Mouse (Mus musculus) gastrocnemius, adult 2 months (tissue): ENCODE measurements at regions not wholly inside any gene's neighbourhood (a gene's known extent, or its start where the extent isn't known, plus 50 kb on each side); places are given as distances from the start of the nearest gene placed in this dataset.
A peak's percentile ranks its signal among the peaks of the same experiment; 100 is the strongest.

Experiments used
- DNase-seq: peaks from one replicate; pipeline ENCODE4 v3.0.0; 2022
- H3K27ac ChIP-seq: fragments of 200-600 bp; 2 replicates; pipeline ENCODE4 v1.8.1; 2022; ENCODE audit warnings: mild to moderate bottlenecking
- H3K4me3 ChIP-seq: fragments of 200-600 bp; 2 replicates; pipeline ENCODE4 v1.8.1; 2022; ENCODE audit warnings: mild to moderate bottlenecking, moderate library complexity
- CTCF ChIP-seq: fragments of 200-600 bp; IDR thresholded peaks from 2 replicates; pipeline ENCODE4 v1.8.1; 2022; ENCODE audit warnings: antibody characterized with exemption, mild to moderate bottlenecking, moderate library complexity
- intact Hi-C: fragments of 180-260 bp; cut with DNase I; formaldehyde crosslinking; loops from one replicate; pipeline ENCODE4 v1.15.1; 2025

DNA sequence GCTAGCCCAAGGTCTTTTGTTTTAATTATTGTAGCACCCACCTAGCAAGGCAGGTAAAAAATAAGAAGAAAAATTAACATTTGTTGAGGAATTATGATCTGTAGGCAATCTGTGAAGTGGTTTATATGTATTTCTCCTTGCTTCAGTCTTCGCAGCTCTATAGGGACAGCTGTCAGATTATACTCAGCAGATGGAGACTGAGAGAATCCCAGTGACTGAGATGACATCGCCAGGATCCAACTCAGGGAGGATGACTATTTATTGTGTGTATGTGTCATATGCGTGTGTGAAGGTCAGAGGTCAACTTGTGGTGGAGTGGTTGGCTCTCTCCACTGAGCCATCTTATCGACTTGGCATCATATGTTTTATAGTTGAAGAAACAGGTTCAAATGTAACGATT, 362.0 kb upstream of the Chd6 start:
- TF ChIP-seq CTCF, result no peak
- no peak for DNase-seq
- Histone ChIP-seq H3K27ac (no peak overlapping the region), H3K4me3 (no peak overlapping the region)
- intact Hi-C loops, result no loop called here

- Histone ChIP-seq H3K4me3 (no peak overlapping the region), H3K27ac (no peak overlapping the region)
- intact Hi-C loops, result no loop called here
- no peak for DNase-seq
- TF ChIP-seq CTCF, result peak; percentile 58
Measured at GRCm38 (mm10) chr2:161470025-161470424, 361.1 kb upstream of the Chd6 start.

- DNase-seq, result no peak
- no peak for TF ChIP-seq CTCF
- intact Hi-C loops, result no loop called here
- Histone ChIP-seq H3K27ac (no peak overlapping the region), H3K4me3 (no peak overlapping the region)
Measured at GRCm38 (mm10) chr2:161467035-161467434, 358.2 kb upstream of the Chd6 start.

- intact Hi-C loops, result no loop called here
Measured at GRCm38 (mm10) chr2:161460600-161460999, 351.7 kb upstream of the Chd6 start.

GRCm38 (mm10) chr2:161454466-161454865, 345.6 kb upstream of the Chd6 start:
- no peak for DNase-seq

More at GRCm38 (mm10) chr2:161460600-161460999, 351.7 kb upstream of the Chd6 start:
- no peak for TF ChIP-seq CTCF
- H3K27ac ChIP-seq, result no peak overlapping the region
- H3K4me3 ChIP-seq, result no peak overlapping the region
- DNase-seq, result no peak

DNA sequence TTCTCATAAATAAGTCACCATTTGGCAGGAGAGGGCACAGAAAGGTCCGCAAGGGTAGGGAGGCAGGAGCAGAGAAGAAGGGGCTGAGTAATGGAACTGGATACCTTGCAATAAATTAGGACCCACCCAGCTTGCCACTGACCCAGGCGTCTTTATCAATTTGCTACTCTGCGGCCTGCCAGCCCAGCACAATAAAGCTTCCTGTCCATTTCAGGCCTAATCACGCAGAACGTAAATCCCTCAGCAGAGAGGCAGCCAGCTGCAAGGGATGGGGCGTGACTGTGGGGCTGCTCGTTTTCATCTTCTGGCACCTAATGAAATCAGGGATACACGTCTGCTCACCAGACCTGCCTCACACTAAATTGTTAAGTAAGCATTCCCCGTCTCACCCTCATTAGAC, 324.9 kb upstream of the Chd6 start:
- intact Hi-C loops, result no loop called here
- TF ChIP-seq CTCF, result no peak
- H3K4me3 ChIP-seq, result no peak overlapping the region
- no peak for DNase-seq
- H3K27ac ChIP-seq, result no peak overlapping the region

More at GRCm38 (mm10) chr2:161454466-161454865, 345.6 kb upstream of the Chd6 start:
- intact Hi-C loops, result no loop called here
- no peak overlapping the region for H3K4me3 ChIP-seq
- TF ChIP-seq CTCF, result no peak
- no peak overlapping the region for H3K27ac ChIP-seq

DNA sequence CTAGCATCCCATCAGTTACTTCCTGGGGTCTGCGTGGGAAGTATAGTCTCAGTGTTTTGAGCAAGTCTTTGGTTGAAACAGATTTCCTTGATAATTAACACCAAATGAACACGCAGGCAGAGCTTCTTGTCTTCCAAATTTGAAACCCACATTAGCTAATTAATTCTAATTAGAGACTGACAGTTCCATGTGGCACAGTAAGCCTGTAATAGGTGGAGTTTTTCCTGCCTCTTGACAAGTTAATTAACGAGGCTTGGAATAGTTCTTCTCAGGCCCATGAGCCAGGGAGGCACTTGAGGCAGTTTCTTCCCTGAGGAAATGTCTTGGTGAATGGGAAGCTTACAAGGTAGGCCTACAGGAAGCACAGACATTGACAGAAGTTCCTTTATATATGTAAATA, 320.4 kb upstream of the Chd6 start:
- intact Hi-C loops, result no loop called here
- Histone ChIP-seq H3K27ac (no peak overlapping the region), H3K4me3 (no peak overlapping the region)
- TF ChIP-seq CTCF, result no peak
- no peak for DNase-seq

DNA sequence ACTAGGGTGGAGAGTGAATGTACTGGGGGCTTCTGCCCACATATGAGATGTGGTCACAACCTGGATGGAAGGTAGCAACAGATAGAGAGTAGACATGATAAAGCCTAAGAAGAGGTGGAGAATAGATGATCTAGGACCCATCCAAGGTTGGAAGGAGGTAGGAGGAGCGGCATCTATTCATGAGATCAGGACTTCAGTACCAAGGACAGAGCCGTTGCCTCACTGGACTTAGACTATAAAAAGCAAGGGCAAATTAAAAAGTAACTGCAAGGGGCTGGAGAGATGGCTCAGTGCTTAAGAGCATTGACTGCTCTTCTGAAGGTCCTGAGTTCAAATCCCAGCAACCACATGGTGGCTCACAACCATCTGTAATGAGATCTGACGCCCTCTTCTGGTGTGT, 316.7 kb upstream of the Chd6 start:
- intact Hi-C loops, result no loop called here
- no peak overlapping the region for H3K4me3 ChIP-seq
- DNase-seq, result no peak
- no peak for TF ChIP-seq CTCF
- H3K27ac ChIP-seq, result no peak overlapping the region

GRCm38 (mm10) chr2:161418062-161418461, 309.2 kb upstream of the Chd6 start:
- Histone ChIP-seq H3K27ac (no peak overlapping the region), H3K4me3 (no peak overlapping the region)
- no peak for TF ChIP-seq CTCF
- intact Hi-C loops, result no loop called here
- no peak for DNase-seq

- TF ChIP-seq CTCF, result no peak
- no peak for DNase-seq
- intact Hi-C loops, result no loop called here
- no peak overlapping the region for H3K4me3 ChIP-seq
- H3K27ac ChIP-seq, result no peak overlapping the region
Measured at GRCm38 (mm10) chr2:161416218-161416927, 307.5 kb upstream of the Chd6 start.

DNA sequence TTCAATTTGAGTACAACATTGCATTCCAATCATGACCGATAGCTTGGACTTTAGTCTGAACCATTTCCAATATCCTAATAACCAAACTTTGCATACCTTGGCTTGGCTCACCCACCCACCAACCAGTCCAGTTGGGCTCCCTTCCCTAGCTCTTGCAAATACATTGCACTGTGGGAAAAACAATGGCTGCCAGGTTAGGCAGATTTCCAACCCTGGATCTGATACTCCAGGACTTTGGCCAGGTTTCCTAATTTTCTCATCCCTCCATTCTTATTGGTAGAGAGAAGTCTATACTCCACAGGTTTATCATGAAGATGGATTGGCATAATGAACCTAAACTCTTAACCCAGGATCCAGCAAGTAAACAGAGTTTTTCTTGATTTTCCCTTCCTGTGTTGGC, 299.4 kb upstream of the Chd6 start:
- TF ChIP-seq CTCF, result no peak
- intact Hi-C loops, result no loop called here
- Histone ChIP-seq H3K27ac (no peak overlapping the region), H3K4me3 (no peak overlapping the region)
- no peak for DNase-seq

- intact Hi-C loops, result no loop called here
- no peak for DNase-seq
- H3K4me3 ChIP-seq, result no peak overlapping the region
- H3K27ac ChIP-seq, result no peak overlapping the region
- TF ChIP-seq CTCF, result no peak
Measured at GRCm38 (mm10) chr2:161405847-161406384, 297.0 kb upstream of the Chd6 start.

DNA sequence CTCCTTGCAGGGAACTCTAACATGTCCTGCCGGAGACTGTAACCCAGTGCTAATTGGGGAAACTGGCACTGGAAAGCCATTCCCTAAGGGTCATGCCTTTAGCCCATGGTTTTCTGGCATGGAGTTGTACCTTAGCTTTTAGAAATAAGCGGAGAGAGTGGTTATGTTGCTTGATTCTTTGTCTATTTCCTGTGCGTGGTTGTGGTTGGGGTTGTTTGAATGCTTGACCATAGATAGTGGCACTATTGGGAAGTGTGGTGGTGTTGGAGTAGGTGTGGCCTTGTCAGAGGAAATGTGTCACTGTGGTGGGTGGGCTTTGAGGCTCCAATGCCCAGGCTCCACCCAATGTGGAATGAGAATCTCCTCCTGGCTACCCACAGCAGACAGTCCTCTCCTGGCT, 289.2 kb upstream of the Chd6 start:
- H3K27ac ChIP-seq, result no peak overlapping the region
- H3K4me3 ChIP-seq, result no peak overlapping the region
- no peak for TF ChIP-seq CTCF
- intact Hi-C loops, result no loop called here
- no peak for DNase-seq
